Mouse (Mus musculus) layer of hippocampus, adult 8-10 months (tissue): ENCODE data around the gene Akap13. TPM values are rescaled to one million over a fixed set of nuclear protein-coding genes. Genes with fewer than 3 reads are reported as not detected.

ENCODE experiments used
- DNase-seq, 2 experiments: peaks; one replicate each; pipeline ENCODE4 v3.0.0; 2022; ENCODE audit warnings: low spot score in 2 of 2
- total RNA-seq, 4 experiments: library from RNA; stranded (reverse); gene quantifications; 2 replicates each; pipeline ENCODE4 v1.2.4; 2022

Akap13 gene
- total RNA-seq, 4 experiments from 2014 or later = 57.3 to 73.0 (median 61.3) TPM

DNA sequence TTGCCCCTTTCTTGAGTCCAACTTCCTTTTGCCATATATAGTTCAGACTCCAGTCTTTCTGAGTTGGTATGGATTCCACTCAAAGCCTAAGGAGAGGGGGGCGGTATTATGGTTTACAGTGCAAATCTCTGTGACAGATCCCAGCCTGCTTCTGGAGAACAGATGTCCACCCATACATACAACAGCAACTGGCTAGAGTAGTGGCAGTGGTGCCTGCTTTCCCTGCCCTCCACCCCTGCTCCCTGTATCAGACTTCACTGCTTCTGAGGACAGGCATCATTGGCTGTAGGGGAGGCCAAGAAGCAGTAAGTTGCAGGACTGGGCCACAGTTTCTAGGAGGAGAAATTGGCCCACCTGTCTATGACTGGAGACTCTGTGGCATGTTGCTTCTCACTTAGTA, 102.9 kb downstream of the Akap13 start:
- no peak for DNase-seq

DNA sequence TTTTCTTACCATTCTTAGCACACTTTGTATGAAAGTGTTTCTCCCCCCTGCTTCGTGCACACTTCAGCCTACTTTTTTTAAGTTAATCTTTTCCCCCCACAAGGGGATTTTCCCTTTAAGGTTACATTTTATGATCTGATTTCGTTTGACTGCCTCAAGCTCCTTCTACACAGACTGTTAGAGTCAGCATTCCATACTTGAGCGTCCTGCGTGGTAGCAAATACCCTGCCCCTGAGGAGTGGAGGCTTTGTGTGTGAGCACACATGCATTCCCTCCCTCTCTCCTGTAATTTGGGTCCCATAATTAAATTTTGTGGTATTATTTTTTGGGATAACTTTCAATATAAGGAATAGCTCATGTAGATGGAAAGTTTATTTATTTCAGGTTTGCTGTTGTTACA, 103.8 kb downstream of the Akap13 start:
- no peak for DNase-seq

DNA sequence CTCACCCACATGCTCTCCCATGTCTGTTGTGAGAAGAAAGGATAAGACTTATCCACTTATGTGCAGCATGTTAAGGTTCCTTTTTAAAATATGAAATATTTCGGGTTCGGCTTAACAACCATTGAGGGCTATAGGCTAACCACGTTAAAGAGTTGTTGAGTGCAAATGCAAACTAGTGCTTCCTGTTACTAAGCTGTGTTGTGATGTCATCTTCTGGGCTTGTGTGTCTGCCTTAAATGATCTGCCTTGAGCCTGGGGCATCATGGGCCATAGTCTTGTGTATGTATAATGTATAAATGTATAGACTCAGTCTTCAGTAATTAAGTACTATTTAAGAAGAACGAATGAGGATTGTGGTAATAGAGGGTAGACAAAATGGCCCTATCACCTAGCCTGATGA, 104.6 kb downstream of the Akap13 start:
- DNase-seq = no peak

GRCm38 (mm10) chr7:75560566-75560965, 105.2 kb downstream of the Akap13 start:
- no peak for DNase-seq

- no peak for DNase-seq
Measured at GRCm38 (mm10) chr7:75561134-75561533, 105.8 kb downstream of the Akap13 start.

DNA sequence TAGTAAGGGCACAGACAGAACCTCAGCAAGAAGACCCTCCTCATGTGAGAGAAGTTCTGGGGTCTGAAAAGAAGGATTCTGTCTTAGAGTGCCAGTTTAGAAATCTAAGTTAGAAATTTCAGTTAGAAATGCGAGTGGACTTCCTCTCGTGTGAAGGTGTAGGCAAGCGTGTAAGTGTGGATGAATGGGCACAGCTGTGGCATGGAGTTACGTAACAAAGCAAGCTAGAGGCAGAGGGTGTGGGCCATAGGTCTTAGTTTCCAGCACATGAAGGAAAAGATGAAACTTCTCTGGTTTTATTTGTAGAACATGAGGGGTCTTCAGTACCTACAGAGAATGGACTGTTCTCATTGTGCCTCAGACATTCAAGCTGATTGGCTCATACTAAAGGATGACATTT, 112.9 kb downstream of the Akap13 start:
- no peak for DNase-seq

- no peak for DNase-seq
Measured at GRCm38 (mm10) chr7:75568883-75569282, 113.5 kb downstream of the Akap13 start.

GRCm38 (mm10) chr7:75570218-75570617, 114.9 kb downstream of the Akap13 start:
- DNase-seq = no peak

- DNase-seq = no peak
Measured at GRCm38 (mm10) chr7:75571078-75571477, 115.7 kb downstream of the Akap13 start.

GRCm38 (mm10) chr7:75572127-75572526, 116.8 kb downstream of the Akap13 start:
- DNase-seq = no peak

DNA sequence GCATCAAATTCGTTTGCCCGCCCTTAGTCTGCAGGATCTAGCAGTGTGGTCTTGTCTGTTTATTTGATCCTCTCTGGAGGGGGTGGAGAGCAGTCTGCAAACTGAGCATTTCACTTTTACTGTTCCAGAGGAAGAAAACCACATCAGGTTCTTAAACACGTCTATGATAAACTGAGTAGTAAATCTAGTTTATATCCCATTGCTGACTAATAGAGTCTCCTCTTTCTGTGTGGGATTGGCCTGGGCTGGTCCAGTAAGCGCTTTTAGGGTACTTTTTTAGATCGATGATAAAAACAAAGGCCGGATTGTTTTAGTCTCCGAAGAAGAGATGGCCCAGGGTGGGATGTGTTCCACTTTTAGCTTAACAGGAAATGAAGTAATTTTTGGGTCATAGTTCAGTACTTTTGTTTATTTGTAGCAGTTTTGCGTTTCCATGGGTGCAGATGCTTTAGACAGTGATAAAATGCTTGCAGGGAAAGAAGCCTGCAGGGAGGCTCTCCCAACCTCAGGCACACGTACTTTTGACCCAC, 119.9 kb downstream of the Akap13 start:
- no peak for DNase-seq

- DNase-seq = no peak
Measured at GRCm38 (mm10) chr7:75575800-75576585, 120.7 kb downstream of the Akap13 start.

DNA sequence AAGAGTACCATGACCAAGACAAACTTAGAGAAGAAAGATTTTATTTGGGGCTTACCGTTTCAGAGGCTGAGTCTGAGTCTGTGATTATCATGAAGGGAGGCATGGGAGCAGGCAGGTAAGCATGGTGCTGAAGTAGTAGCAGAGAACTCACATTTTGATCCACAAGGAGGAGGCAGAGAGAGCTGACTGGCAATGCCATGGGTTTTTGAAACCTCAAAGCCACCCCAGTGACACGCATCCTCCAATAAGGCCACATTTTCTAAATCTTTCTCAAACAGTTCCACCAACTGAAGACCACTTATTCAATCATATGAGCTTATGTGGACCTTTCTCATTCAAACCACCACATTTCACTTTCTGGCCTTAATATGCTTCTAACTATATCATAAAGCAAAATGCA, 121.5 kb downstream of the Akap13 start:
- no peak for DNase-seq

GRCm38 (mm10) chr7:75577353-75577752, 122.0 kb downstream of the Akap13 start:
- no peak for DNase-seq

DNA sequence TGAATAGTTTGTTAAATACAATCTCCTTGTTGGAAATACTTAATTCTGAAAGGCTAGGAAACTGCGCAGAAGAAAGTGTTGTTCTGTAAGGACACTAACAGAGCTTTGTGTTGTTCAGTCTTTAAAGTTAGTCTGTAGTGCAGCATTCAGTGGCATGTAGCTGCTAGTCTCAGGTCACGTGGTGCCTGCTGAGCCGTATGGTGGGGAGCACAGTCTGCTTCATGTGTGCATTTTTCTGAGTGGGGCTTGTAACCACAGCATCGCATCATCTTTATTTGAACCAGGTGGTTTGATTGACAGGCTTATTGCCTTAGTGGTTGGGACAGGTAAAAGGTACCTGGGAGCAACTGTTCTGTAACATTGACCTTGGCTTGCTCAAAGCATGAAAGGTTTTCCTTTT, 123.3 kb downstream of the Akap13 start:
- DNase-seq = no peak

GRCm38 (mm10) chr7:75582091-75582490, 126.8 kb downstream of the Akap13 start:
- DNase-seq = no peak

DNA sequence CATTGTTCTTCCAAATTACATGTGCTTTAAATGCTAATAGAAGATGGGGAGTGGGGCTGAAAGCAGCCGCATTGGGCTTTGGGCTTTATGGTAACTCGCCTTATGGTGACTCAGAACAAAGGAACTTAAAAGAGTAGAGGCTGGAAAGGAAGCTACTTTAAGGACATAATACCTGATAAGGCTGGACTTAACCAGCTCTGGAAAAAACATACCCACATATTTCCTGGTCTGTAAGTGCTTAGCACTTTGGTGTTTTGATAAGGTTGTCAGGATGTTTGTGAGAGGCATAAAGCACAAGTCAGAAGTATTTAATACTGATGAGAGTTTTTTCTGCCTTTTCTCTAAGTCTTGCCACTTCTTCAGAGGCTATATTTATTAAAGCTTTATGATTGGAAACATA, 128.8 kb downstream of the Akap13 start:
- no peak for DNase-seq

GRCm38 (mm10) chr7:75585409-75585808, 130.1 kb downstream of the Akap13 start:
- no peak for DNase-seq

GRCm38 (mm10) chr7:75586113-75586512, 130.8 kb downstream of the Akap13 start:
- no peak for DNase-seq

DNA sequence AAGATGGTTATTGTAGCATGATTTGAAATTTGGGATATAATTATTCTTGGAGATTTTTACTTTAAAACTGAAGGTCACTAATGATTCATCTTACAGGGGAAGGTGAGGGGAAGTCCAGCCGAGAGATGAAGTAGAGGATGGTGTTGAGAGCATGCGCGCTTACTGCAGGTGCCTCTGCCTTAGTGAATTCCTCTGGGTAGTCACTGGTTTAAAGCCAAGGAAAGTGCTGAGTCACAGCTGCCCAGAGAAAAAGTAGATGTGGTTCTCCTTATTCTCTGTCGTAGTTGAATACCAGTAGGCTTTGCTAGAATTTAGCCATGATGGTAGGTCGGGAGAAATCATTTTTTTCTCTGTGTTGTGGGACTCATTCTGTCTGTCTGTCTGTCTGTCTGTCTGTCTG, 132.4 kb downstream of the Akap13 start:
- DNase-seq = no peak

- no peak for DNase-seq
Measured at GRCm38 (mm10) chr7:75589304-75589973, 134.1 kb downstream of the Akap13 start.

- no peak for DNase-seq
Measured at GRCm38 (mm10) chr7:75591961-75592360, 136.6 kb downstream of the Akap13 start.

- no peak for DNase-seq
Measured at GRCm38 (mm10) chr7:75594801-75595200, 139.5 kb downstream of the Akap13 start.
